Mouse (Mus musculus) stomach, postnatal 0 days (tissue): Measurements from ENCODE around the gene Spata1.

Experiments used
- CTCF ChIP-seq: IDR thresholded peaks from 2 replicates; pipeline ENCODE4 v1.5.1; 2016; ENCODE audit warnings: antibody characterized with exemption, low read depth, mild to moderate bottlenecking, moderate library complexity
- EP300 ChIP-seq: optimal IDR thresholded peaks from 2 replicates; pipeline ENCODE3; 2016; ENCODE audit warnings: antibody characterized with exemption

DNA sequence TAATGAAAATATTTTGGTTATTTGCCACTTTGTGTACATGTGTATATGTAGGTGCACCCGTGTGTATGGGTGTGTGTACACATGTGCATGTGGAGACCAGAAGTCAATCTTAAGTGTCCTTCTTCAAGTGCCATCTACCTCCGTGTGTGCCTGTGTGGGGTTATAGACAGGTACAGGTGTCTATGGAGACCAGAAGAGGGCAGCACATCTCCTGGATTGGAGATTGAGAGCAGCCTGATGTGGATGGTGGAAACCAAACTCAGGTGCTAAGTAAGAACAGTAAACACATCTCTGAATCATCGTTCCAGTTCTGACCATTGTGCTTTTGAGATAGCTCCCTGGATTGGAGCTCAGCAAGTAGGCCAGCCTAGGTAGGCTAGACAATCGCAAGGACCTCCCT lies 13.1 kb downstream of the Spata1 start:
- TF ChIP-seq CTCF (0 out of 2 replicates have a peak, but pooled peaks have one; percentile 22), EP300 (no peak)
